Mouse (Mus musculus) ES-CJ7 (cell line): ENCODE data around the gene Zfp871.
"Not testable (repeated sequence)": the region's sequence is repeated elsewhere in the genome, so short reads cannot be mapped to it uniquely, and the experiment has no call there.

Experiments
- DNase-seq: peaks from one replicate; pipeline ENCODE4 v3.0.0; 2011; ENCODE audit warnings: low read depth, low spot score

Gene Zfp871

DNA sequence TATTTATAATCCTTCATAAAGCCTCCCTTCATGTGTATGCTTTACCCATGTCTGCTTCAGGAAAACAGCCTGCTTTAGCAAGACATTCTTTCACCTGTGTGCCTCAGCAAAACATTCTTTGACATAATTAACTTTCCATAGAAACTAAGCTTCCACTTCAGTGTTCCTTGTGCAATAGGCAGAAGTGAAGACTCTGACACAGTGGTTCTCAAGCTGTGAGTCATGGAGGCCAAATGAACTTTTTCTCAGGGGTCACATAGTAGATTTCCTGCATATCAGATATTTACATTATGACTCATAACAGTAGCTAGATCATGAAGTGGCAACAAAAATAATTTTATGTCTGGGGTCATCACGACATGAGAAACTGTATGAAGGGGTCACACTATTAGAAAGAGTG is 49.7 kb downstream of the Zfp871 start:
- no peak for DNase-seq

DNA sequence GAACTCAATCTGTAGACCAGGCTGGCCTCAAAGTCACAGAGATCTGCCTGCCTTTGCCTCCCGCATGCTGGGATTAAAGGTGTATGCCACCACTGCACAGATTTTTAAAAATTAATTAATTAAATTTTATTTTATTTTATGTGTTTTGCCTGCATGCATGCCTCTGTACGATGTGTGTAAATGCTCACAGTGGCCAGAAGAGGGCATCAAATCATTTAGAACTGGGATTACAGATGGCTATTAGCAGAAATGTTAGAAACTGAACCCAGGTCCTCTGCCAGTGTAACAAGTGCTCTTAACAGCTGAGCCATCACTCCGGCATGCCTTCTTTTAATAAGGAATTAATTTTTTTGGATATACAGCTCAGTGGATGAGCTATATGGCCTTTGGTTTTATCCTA is 59.1 kb downstream of the Zfp871 start:
- peak; percentile 37 for DNase-seq

DNA sequence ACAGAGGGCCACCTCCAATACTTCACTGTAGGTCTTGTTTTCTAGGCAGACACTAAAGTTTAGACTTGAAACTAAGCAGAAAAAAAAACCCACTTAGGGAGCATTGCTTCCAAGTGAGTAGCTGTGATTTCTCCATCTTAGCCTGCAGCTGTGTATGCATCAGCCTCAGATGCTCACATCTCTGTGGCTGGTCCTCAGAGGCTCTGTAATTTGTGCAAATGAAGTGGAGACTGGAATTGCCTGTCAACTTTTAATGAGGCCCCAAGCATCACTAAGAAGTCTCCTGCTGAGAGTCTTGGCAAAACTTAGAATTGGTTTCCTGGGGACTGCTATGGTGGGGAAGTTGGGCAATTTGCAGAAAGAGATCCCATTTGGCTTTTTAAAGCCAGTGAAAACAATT is 61.7 kb downstream of the Zfp871 start:
- not testable (repeated sequence) for DNase-seq

DNA sequence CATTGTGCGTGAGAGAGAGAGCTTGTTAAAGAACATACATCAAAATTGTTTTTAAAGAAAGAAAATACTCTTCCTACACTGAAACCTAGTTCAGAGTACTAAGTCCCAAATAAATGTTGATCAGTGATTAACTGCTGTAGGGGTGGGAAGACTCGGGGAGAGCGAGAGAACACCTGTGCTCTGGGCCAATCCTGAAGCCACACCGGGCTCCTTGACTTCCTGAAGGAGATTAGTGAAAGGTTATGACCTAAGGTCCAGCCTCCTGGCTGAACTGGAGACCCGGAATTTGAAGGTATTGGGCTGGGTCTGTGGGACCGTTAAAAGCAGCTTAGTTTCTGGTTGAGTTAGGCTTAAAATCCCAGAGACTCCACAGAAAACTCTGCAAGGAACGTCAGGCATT is 65.3 kb downstream of the Zfp871 start:
- no peak for DNase-seq

DNA sequence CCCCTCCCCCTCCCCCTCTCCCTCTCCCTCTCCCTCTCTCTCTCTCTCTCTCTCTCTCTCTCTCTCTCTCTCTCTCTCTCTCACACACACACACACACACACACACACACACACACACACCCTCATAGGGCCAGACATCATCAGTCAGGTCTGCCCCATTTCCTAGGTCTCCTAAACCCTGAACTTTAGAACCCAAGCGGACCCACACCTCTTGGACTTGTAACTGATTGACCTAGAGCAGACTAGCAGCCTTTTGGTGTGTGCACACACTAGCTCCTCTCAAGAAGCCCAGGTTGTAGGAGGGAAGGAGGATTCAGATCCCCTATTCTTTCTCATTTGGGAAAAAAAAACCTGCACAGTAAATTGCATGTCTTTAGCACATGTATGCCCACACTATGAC is 65.9 kb downstream of the Zfp871 start:
- DNase-seq, result not testable (repeated sequence)
